Mouse (Mus musculus) megakaryocyte, embryonic 14.5 days (primary cell): ENCODE measurements at regions not wholly inside any gene's neighbourhood (a gene's known extent, or its start where the extent isn't known, plus 50 kb on each side); places are given as distances from the start of the nearest gene placed in this dataset.
A peak's percentile ranks its signal among the peaks of the same experiment; 100 is the strongest.

Source experiments
- H3K27me3 ChIP-seq: replicated peaks from 2 replicates; pipeline ENCODE3; 2012; ENCODE audit warnings: inconsistent platforms
- H3K36me3 ChIP-seq: replicated peaks from 2 replicates; pipeline ENCODE3; 2012; ENCODE audit warnings: low read length, inconsistent platforms, mixed read lengths
- H3K4me1 ChIP-seq: 2 replicates; pipeline ENCODE4 v1.6.1; 2012; ENCODE audit warnings: inconsistent platforms
- H3K4me3 ChIP-seq: replicated peaks from 2 replicates; pipeline ENCODE3; 2012; ENCODE audit warnings: moderate library complexity, mild to moderate bottlenecking, inconsistent platforms
- H3K9me3 ChIP-seq: 2 replicates; pipeline ENCODE4 v1.6.1; 2012; ENCODE audit warnings: inconsistent platforms
- FLI1 ChIP-seq: IDR thresholded peaks from 2 replicates; pipeline ENCODE4 v1.6.1; 2012; ENCODE audit warnings: low read length, inconsistent platforms, mixed read lengths
- GATA1 ChIP-seq: IDR thresholded peaks from 3 replicates; pipeline ENCODE4 v1.6.1; 2012; ENCODE audit warnings: mixed read lengths, low read length, inconsistent platforms, borderline replicate concordance

DNA sequence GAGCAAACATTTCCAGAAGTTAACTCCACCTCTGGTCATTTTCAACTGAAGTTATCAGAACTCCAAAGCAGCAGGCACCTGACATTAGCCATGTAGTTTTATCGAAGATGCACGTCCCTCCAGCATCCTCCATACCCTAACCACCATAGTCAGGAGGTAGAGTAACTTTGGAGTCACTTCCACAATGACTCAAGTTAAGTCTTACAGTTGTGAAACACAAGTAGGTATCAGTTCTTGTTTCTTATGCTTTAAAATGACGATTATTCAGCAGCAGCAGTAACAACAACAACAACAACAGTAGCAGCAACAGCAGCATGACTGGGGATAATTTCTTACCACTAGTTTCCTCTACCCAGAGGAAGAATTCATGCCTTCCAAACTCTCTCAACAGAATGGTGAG, 51.3 kb upstream of the Tank start:
- H3K36me3 ChIP-seq = no peaks in the 10 kb centered on the region
- H3K4me3 ChIP-seq = no peak overlapping the region
- H3K4me1 ChIP-seq = peaks cover 11% of the 10 kb centered on the region
- TF ChIP-seq FLI1 (no peak), GATA1 (no peak)
- H3K27me3 ChIP-seq = no peaks in the 10 kb centered on the region
- H3K9me3 ChIP-seq = no peaks in the 10 kb centered on the region

DNA sequence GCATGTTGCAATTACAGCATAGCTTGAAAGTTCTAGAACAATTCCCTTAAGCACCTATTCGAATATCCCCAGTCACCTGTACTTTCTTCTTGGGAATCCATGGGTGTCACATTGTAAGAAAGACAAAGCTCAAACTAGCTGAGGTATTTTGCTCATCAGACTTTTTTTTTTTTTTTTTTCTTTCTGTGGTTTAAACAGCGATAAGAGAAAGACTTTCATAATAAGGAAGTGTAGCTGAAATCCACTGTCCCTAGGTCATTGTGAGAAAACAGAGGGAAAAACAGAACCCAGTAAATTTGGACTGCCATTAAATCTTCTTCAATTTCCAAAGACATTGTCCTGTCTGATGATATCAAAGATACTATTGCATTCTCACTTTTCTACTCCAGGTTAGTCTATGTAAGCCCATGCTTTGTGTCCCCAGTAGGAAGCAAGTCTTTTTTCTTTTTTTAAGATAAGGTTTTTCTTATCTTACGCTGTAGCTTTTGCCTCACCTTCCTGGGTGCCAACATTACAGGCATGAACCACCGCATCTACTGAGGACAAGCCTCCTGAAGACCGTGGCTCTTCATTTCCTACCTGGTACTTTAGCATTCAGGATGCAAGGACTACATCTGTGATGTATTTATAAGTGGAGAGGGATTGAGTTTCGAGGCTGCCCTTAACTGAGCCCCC, 54.2 kb upstream of the Tank start:
- no peaks in the 10 kb centered on the region for H3K27me3 ChIP-seq
- H3K36me3 ChIP-seq = no peaks in the 10 kb centered on the region
- no peak overlapping the region for H3K4me3 ChIP-seq
- H3K4me1 ChIP-seq = peaks cover 11% of the 10 kb centered on the region
- no peaks in the 10 kb centered on the region for H3K9me3 ChIP-seq
- TF ChIP-seq FLI1 = no peak
- no peak for TF ChIP-seq GATA1

DNA sequence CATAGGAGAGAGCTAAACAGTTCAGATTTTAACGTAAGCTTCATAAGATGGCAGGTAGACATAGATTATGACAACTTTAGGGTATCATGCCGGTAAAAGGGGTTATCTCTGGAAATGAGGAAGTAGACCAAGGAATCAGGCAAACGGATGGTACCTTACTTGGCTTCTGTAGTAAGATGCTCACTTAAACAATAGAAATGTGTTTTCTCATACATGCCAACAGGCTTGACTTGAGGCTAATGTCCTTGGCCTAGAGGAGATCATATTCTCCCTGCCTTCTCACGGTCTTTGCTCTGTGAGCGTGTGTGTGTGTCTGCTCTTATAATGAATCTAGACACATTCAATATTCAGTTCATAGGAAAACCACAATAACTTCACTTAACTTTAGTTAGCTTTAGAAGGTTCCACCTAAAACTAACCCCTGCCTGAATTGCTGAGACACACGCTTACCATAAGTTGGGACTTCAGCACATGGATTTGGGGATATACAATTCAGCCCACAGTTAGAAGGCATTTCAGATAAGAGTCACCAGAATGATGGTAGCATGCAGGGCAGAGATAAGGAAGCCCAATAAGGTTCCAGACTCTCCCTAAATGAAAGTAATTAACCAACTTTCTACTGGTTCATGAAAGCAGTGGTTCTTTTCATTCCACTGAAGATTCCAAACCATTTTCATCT, 63.8 kb upstream of the Tank start:
- peak overlapping the region; percentile 85 for H3K4me3 ChIP-seq
- no peaks in the 10 kb centered on the region for H3K9me3 ChIP-seq
- H3K4me1 ChIP-seq = peaks cover 44% of the 10 kb centered on the region
- no peaks in the 10 kb centered on the region for H3K27me3 ChIP-seq
- peaks cover 2% of the 10 kb centered on the region for H3K36me3 ChIP-seq
- TF ChIP-seq GATA1 (no peak), FLI1 (no peak)

DNA sequence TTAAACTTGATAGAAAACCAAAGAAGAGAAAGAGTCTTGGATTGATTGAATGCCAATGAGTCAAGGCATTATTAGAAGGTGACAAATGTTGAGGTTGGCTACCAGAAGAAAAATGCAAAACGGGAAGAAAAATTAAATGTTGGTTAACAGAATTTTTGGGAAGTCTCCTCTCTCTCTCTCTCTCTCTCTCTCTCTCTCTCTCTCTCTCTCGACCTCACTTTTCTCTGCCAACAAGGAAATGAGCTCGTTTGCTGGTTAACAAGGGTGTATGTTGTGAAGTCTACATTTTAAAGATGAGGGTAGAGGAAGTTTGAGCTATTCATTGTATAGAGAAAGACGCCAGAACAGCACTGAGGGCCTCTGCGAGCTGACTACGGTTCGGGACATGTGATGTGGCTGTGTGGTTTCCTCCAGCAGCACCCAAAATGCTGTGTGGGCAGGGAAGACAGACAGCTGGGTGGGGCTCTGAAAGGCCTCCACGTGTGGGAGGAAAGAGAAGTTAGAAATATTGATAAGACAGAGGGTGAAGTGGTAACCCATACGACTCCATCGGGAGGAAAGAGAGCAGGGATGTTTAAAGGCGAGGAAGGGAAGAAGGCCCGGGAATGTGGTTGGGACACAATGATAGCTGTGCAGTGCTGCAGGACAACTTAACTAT, 64.5 kb upstream of the Tank start:
- Histone ChIP-seq H3K36me3 (peaks cover 2% of the 10 kb centered on the region), H3K4me1 (peaks cover 44% of the 10 kb centered on the region), H3K9me3 (no peaks in the 10 kb centered on the region), H3K27me3 (no peaks in the 10 kb centered on the region), H3K4me3 (peak overlapping the region; percentile 85)
- TF ChIP-seq FLI1 = no peak
- no peak for TF ChIP-seq GATA1

- Histone ChIP-seq H3K36me3 (no peaks in the 10 kb centered on the region), H3K9me3 (no peaks in the 10 kb centered on the region), H3K27me3 (no peaks in the 10 kb centered on the region), H3K4me1 (no peaks in the 10 kb centered on the region), H3K4me3 (no peak overlapping the region)
- TF ChIP-seq GATA1 = no peak
- no peak for TF ChIP-seq FLI1
Observed at GRCm38 (mm10) chr2:61503594-61503993, 74.8 kb upstream of the Tank start.

- Histone ChIP-seq H3K9me3 (no peaks in the 10 kb centered on the region), H3K36me3 (no peaks in the 10 kb centered on the region), H3K4me1 (no peaks in the 10 kb centered on the region), H3K4me3 (no peak overlapping the region), H3K27me3 (no peaks in the 10 kb centered on the region)
- no peak for TF ChIP-seq GATA1
- TF ChIP-seq FLI1 = no peak
Observed at GRCm38 (mm10) chr2:61501922-61502321, 76.5 kb upstream of the Tank start.

GRCm38 (mm10) chr2:61499266-61499665, 79.1 kb upstream of the Tank start:
- H3K9me3 ChIP-seq = no peaks in the 10 kb centered on the region
- TF ChIP-seq FLI1 = no peak
- no peak for TF ChIP-seq GATA1
- H3K36me3 ChIP-seq = no peaks in the 10 kb centered on the region
- no peaks in the 10 kb centered on the region for H3K27me3 ChIP-seq
- H3K4me3 ChIP-seq = no peak overlapping the region
- H3K4me1 ChIP-seq = peaks cover 2% of the 10 kb centered on the region

- peaks cover 8% of the 10 kb centered on the region for H3K4me1 ChIP-seq
- no peaks in the 10 kb centered on the region for H3K36me3 ChIP-seq
- TF ChIP-seq GATA1 (no peak), FLI1 (no peak)
- H3K4me3 ChIP-seq = no peak overlapping the region
- H3K9me3 ChIP-seq = no peaks in the 10 kb centered on the region
- no peaks in the 10 kb centered on the region for H3K27me3 ChIP-seq
Observed at GRCm38 (mm10) chr2:61497930-61498329, 80.5 kb upstream of the Tank start.

DNA sequence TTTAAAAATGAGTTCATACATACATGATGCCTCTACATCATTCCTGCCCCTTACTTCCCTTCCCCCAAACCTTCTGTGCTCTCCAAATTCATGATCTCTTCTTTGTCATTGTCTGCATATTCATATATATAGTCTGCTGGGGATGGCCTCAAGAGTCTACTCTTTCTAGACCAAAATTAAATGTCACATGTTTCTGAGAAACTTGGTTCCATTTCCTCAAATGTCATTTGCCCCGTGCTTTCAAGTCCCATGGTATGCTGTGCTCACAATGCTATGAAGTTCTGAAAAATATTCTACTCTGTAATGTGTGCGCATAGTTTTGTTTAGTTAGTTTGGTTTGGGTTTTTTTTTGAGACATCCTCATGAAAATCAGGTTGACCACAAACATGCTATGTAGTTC, 81.4 kb upstream of the Tank start:
- TF ChIP-seq GATA1 = no peak
- no peak for TF ChIP-seq FLI1
- H3K9me3 ChIP-seq = no peaks in the 10 kb centered on the region
- no peak overlapping the region for H3K4me3 ChIP-seq
- H3K36me3 ChIP-seq = no peaks in the 10 kb centered on the region
- H3K4me1 ChIP-seq = peaks cover 14% of the 10 kb centered on the region
- no peaks in the 10 kb centered on the region for H3K27me3 ChIP-seq

DNA sequence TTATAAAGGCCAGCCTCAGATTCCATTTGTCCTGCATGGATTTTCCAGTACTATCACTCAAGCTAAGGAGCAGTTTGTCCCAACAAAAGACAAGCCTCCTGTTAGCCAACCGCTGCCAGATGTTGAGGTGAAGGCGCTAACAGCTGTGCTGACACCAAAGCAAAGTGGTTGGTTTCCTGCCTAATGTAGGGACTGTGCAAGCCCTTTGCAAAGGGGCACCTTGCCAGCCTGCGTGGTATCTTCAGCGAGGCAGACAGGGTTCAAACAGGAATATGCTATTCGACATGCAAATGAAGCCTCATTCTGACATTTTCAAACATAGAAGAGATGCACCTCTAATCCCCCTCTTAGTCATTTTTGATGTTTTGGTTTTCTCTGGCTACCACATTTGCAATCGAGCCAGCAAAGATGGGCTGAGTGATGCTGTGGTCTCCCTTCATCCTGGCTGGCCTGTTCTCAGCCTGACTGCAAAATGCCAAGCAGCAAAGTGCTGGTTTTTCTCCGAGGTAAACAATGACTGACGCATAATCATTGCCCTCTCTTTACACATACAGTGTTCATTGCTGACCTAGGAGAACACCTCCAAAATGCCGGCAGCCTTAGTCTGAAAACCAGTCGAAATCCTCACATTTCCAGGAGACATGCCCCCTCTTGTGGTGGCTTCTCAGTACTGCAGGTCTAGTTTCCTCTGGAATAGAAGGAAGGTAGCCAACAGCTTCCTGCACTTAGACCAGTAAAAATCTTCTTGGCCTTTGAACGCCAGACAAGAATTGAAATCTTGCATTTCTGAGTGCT, 84.3 kb upstream of the Tank start:
- TF ChIP-seq FLI1 = no peak
- no peak for TF ChIP-seq GATA1
- H3K4me3 ChIP-seq = peak overlapping the region; percentile 84
- H3K4me1 ChIP-seq = peaks cover 20% of the 10 kb centered on the region
- no peaks in the 10 kb centered on the region for H3K36me3 ChIP-seq
- no peaks in the 10 kb centered on the region for H3K9me3 ChIP-seq
- no peaks in the 10 kb centered on the region for H3K27me3 ChIP-seq
